Mouse (Mus musculus) gastrocnemius, postnatal 10 days (tissue): ENCODE measurements around the gene Atf3. TPM values are rescaled to one million over a fixed set of nuclear protein-coding genes. Genes with fewer than 3 reads are reported as not detected.

Experiments
- DNase-seq: peaks from one replicate; pipeline ENCODE4 v3.0.0; 2021; ENCODE audit warnings: mixed read lengths
- total RNA-seq, 2 experiments: library from RNA; stranded (reverse); gene quantifications; 2 replicates each; pipeline ENCODE4 v1.2.3; 2021

Atf3 gene
- total RNA-seq, 2 experiments from 2014 or later, result 5.0 to 13.4 TPM

GRCm38 (mm10) chr1:191226570-191226969, 8.7 kb upstream of the Atf3 start:
- DNase-seq, result no peak

GRCm38 (mm10) chr1:191225771-191226170, 7.9 kb upstream of the Atf3 start:
- no peak for DNase-seq

GRCm38 (mm10) chr1:191224981-191225703, 7.3 kb upstream of the Atf3 start:
- DNase-seq, result no peak

- DNase-seq, result peak; percentile 95
These were observed 6.6 kb upstream of the Atf3 start for GRCm38 (mm10) chr1:191224302-191224980.

- no peak for DNase-seq
These were observed 6.1 kb upstream of the Atf3 start for GRCm38 (mm10) chr1:191223930-191224301.

- no peak for DNase-seq
These were observed 4.2 kb upstream of the Atf3 start for GRCm38 (mm10) chr1:191222031-191222430.

GRCm38 (mm10) chr1:191220588-191220987, 2.7 kb upstream of the Atf3 start:
- no peak for DNase-seq

GRCm38 (mm10) chr1:191219748-191220147, 1.9 kb upstream of the Atf3 start:
- DNase-seq, result no peak

GRCm38 (mm10) chr1:191218583-191218982, 744 bp upstream of the Atf3 start:
- no peak for DNase-seq

GRCm38 (mm10) chr1:191215776-191216661, 1.8 kb downstream of the Atf3 start:
- no peak for DNase-seq

- DNase-seq, result no peak
These were observed 6.7 kb downstream of the Atf3 start for GRCm38 (mm10) chr1:191211096-191211495.

- DNase-seq, result no peak
These were observed 12.0 kb downstream of the Atf3 start for GRCm38 (mm10) chr1:191205791-191206190.

- DNase-seq, result no peak
These were observed 13.0 kb downstream of the Atf3 start for GRCm38 (mm10) chr1:191204876-191205275.

GRCm38 (mm10) chr1:191203496-191203895, 14.3 kb downstream of the Atf3 start:
- DNase-seq, result no peak

- no peak for DNase-seq
These were observed 15.5 kb downstream of the Atf3 start for GRCm38 (mm10) chr1:191202208-191202952.

GRCm38 (mm10) chr1:191200816-191201602, 16.8 kb downstream of the Atf3 start:
- DNase-seq, result no peak

- no peak for DNase-seq
These were observed 19.9 kb downstream of the Atf3 start for GRCm38 (mm10) chr1:191197916-191198315.

- DNase-seq, result no peak
These were observed 21.8 kb downstream of the Atf3 start for GRCm38 (mm10) chr1:191196016-191196415.

GRCm38 (mm10) chr1:191193657-191194424, 24.0 kb downstream of the Atf3 start:
- DNase-seq, result no peak

GRCm38 (mm10) chr1:191192751-191193150, 25.1 kb downstream of the Atf3 start:
- no peak for DNase-seq
